Mouse (Mus musculus) midbrain, embryonic 15.5 days (tissue): ENCODE measurements around the gene Pole3. TPM values are rescaled to one million over a fixed set of nuclear protein-coding genes. Genes with fewer than 3 reads are reported as not detected.

ENCODE experiments used
- ATAC-seq: fragments of 200-750 bp; cut with Nextera tagmentation; replicated peaks from 2 replicates; pipeline ENCODE4 v1.8.0; 2017; ENCODE audit warnings: moderate TSS enrichment
- H3K27ac ChIP-seq: fragments of 300-500 bp; sonication (generic); 2 replicates; pipeline ENCODE4 v1.5.1; 2015; ENCODE audit warnings: mild to moderate bottlenecking, inconsistent platforms
- H3K27me3 ChIP-seq: fragments of 300-500 bp; sonication (generic); replicated peaks from 2 replicates; pipeline ENCODE4 v1.6.1; 2015; ENCODE audit warnings: inconsistent platforms
- H3K36me3 ChIP-seq: fragments of 300-500 bp; sonication (generic); replicated peaks from 2 replicates; pipeline ENCODE4 v1.6.1; 2015; ENCODE audit warnings: inconsistent platforms
- H3K4me1 ChIP-seq: fragments of 300-500 bp; sonication (generic); 2 replicates; pipeline ENCODE4 v1.6.1; 2015; ENCODE audit warnings: inconsistent platforms
- H3K4me2 ChIP-seq: fragments of 300-500 bp; sonication (generic); 2 replicates; pipeline ENCODE4 v1.6.1; 2015; ENCODE audit warnings: inconsistent platforms, mild to moderate bottlenecking, moderate library complexity
- H3K4me3 ChIP-seq: fragments of 300-500 bp; sonication (generic); 2 replicates; pipeline ENCODE4 v1.5.1; 2015; ENCODE audit warnings: mild to moderate bottlenecking, inconsistent platforms
- H3K9ac ChIP-seq: fragments of 300-500 bp; sonication (generic); 2 replicates; pipeline ENCODE4 v1.6.1; 2015; ENCODE audit warnings: mild to moderate bottlenecking, inconsistent platforms
- H3K9me3 ChIP-seq: fragments of 300-500 bp; sonication (generic); 2 replicates; pipeline ENCODE4 v1.6.1; 2016; ENCODE audit warnings: inconsistent platforms
- WGBS: fragments of 180-500 bp; shearing (Covaris S2); methylation state at CpG from one replicate; pipeline ENCODE4 v1.1.7; 2015; ENCODE audit warnings: mixed read lengths; 5-methylcytosine and 5-hydroxymethylcytosine counted together
- polyA plus RNA-seq: library from polyadenylated mRNA; unstranded; fragments of >200 nt; fragmentation: Nextera tagmentation; extraction: Ambion mirVana; gene quantifications from 2 replicates; pipeline ENCODE4 v1.2.1, GENCODE M21; 2015

Gene Pole3
- polyA plus RNA-seq, 1 experiment from 2014 or later, result 58.9 TPM

GRCm38 (mm10) chr4:62517046-62517445 lies 7.8 kb downstream of the Pole3 start:
- Histone ChIP-seq H3K4me1 (peaks cover 22% of the 10 kb centered on the region), H3K9me3 (no peaks in the 10 kb centered on the region), H3K4me2 (no peak overlapping the region), H3K36me3 (peaks cover 15% of the 10 kb centered on the region; the same call in 1 of the 2 replicates), H3K4me3 (no peak overlapping the region), H3K27ac (no peak overlapping the region), H3K9ac (no peak overlapping the region), H3K27me3 (no peaks in the 10 kb centered on the region)
- no peak for ATAC-seq
- WGBS, result 93% methylated on average over 8 of the region's 8 CpGs

- no peak overlapping the region for H3K9ac ChIP-seq
- H3K9me3 ChIP-seq, result no peaks in the 10 kb centered on the region
- H3K4me2 ChIP-seq, result no peak overlapping the region
- no peak overlapping the region for H3K4me3 ChIP-seq
- H3K27ac ChIP-seq, result no peak overlapping the region
- ATAC-seq, result no peak
- H3K4me1 ChIP-seq, result peaks cover 22% of the 10 kb centered on the region
- peaks cover 19% of the 10 kb centered on the region for H3K36me3 ChIP-seq
- 97% methylated on average over 1 of the region's 1 CpGs for WGBS
- no peaks in the 10 kb centered on the region for H3K27me3 ChIP-seq
Observed at GRCm38 (mm10) chr4:62516579-62516978, 8.3 kb downstream of the Pole3 start.

GRCm38 (mm10) chr4:62516079-62516478 lies 8.8 kb downstream of the Pole3 start:
- H3K4me2 ChIP-seq, result no peak overlapping the region
- 40% methylated on average over 2 of the region's 2 CpGs for WGBS
- no peaks in the 10 kb centered on the region for H3K27me3 ChIP-seq
- peaks cover 24% of the 10 kb centered on the region for H3K36me3 ChIP-seq
- peaks cover 22% of the 10 kb centered on the region for H3K4me1 ChIP-seq
- no peak overlapping the region for H3K9ac ChIP-seq
- no peaks in the 10 kb centered on the region for H3K9me3 ChIP-seq
- H3K4me3 ChIP-seq, result no peak overlapping the region
- no peak for ATAC-seq
- no peak overlapping the region for H3K27ac ChIP-seq

- 82% methylated on average over 3 of the region's 3 CpGs for WGBS
- H3K27ac ChIP-seq, result no peak overlapping the region
- peaks cover 29% of the 10 kb centered on the region for H3K36me3 ChIP-seq
- no peak for ATAC-seq
- no peaks in the 10 kb centered on the region for H3K9me3 ChIP-seq
- H3K4me1 ChIP-seq, result peaks cover 18% of the 10 kb centered on the region
- no peak overlapping the region for H3K9ac ChIP-seq
- H3K4me2 ChIP-seq, result no peak overlapping the region
- no peak overlapping the region for H3K4me3 ChIP-seq
- no peaks in the 10 kb centered on the region for H3K27me3 ChIP-seq
Observed at GRCm38 (mm10) chr4:62515490-62515889, 9.4 kb downstream of the Pole3 start.

GRCm38 (mm10) chr4:62514995-62515394 lies 9.9 kb downstream of the Pole3 start:
- H3K9ac ChIP-seq, result no peak overlapping the region
- H3K9me3 ChIP-seq, result no peaks in the 10 kb centered on the region
- H3K36me3 ChIP-seq, result peaks cover 33% of the 10 kb centered on the region
- no peaks in the 10 kb centered on the region for H3K27me3 ChIP-seq
- no peak overlapping the region for H3K4me3 ChIP-seq
- no peak overlapping the region for H3K4me2 ChIP-seq
- no peak overlapping the region for H3K27ac ChIP-seq
- H3K4me1 ChIP-seq, result peaks cover 13% of the 10 kb centered on the region
- WGBS, result 91% methylated on average over 7 of the region's 7 CpGs
- no peak for ATAC-seq

GRCm38 (mm10) chr4:62513998-62514506 lies 10.8 kb downstream of the Pole3 start:
- Histone ChIP-seq H3K9ac (no peak overlapping the region), H3K4me1 (peaks cover 11% of the 10 kb centered on the region), H3K27ac (no peak overlapping the region), H3K27me3 (no peaks in the 10 kb centered on the region), H3K36me3 (peaks cover 43% of the 10 kb centered on the region), H3K9me3 (no peaks in the 10 kb centered on the region), H3K4me3 (no peak overlapping the region), H3K4me2 (no peak overlapping the region)
- 52% methylated on average over 11 of the region's 11 CpGs for WGBS
- no peak for ATAC-seq

GRCm38 (mm10) chr4:62509946-62510345 lies 14.9 kb downstream of the Pole3 start:
- H3K36me3 ChIP-seq, result peaks cover 56% of the 10 kb centered on the region
- no peak overlapping the region for H3K4me3 ChIP-seq
- H3K9ac ChIP-seq, result no peak overlapping the region
- no peaks in the 10 kb centered on the region for H3K27me3 ChIP-seq
- no peak overlapping the region for H3K4me2 ChIP-seq
- 92% methylated on average over 11 of the region's 11 CpGs for WGBS
- no peak for ATAC-seq
- H3K9me3 ChIP-seq, result no peaks in the 10 kb centered on the region
- H3K4me1 ChIP-seq, result no peaks in the 10 kb centered on the region
- H3K27ac ChIP-seq, result no peak overlapping the region

- no peak for ATAC-seq
- Histone ChIP-seq H3K4me1 (no peaks in the 10 kb centered on the region), H3K4me3 (no peak overlapping the region), H3K27ac (no peak overlapping the region), H3K9ac (no peak overlapping the region), H3K27me3 (no peaks in the 10 kb centered on the region), H3K36me3 (peaks cover 56% of the 10 kb centered on the region), H3K9me3 (no peaks in the 10 kb centered on the region), H3K4me2 (no peak overlapping the region)
- 93% methylated on average over 5 of the region's 5 CpGs for WGBS
Observed at GRCm38 (mm10) chr4:62508839-62509238, 16.0 kb downstream of the Pole3 start.

GRCm38 (mm10) chr4:62506798-62507197 lies 18.1 kb downstream of the Pole3 start:
- H3K4me2 ChIP-seq, result no peak overlapping the region
- WGBS, result 80% methylated on average over 2 of the region's 2 CpGs

GRCm38 (mm10) chr4:62505991-62506390 lies 18.9 kb downstream of the Pole3 start:
- no peaks in the 10 kb centered on the region for H3K27me3 ChIP-seq
- ATAC-seq, result no peak

More at GRCm38 (mm10) chr4:62506798-62507197, 18.1 kb downstream of the Pole3 start:
- H3K9me3 ChIP-seq, result no peaks in the 10 kb centered on the region
- no peak overlapping the region for H3K9ac ChIP-seq
- no peak for ATAC-seq
- peaks cover 39% of the 10 kb centered on the region for H3K36me3 ChIP-seq
- 0 out of 2 replicates have a peak, but pooled peaks cover 2% of the 10 kb centered on the region for H3K4me1 ChIP-seq
- no peak overlapping the region for H3K4me3 ChIP-seq
- no peaks in the 10 kb centered on the region for H3K27me3 ChIP-seq
- H3K27ac ChIP-seq, result no peak overlapping the region

GRCm38 (mm10) chr4:62503374-62503970 lies 21.4 kb downstream of the Pole3 start, which contains the start of gene Hdhd3:
Gene Hdhd3, minus strand, starts transcription at chr4:62503467.
- Histone ChIP-seq H3K9ac (peak within 1 kb of the TSS; percentile 81), H3K9me3 (no peaks in the 10 kb centered on the region), H3K36me3 (peaks cover 15% of the 10 kb centered on the region; the same call in 1 of the 2 replicates), H3K4me2 (peak within 1 kb of the TSS; percentile 85), H3K27ac (peak within 1 kb of the TSS; percentile 69), H3K4me3 (peak within 1 kb of the TSS; percentile 72), H3K4me1 (peaks cover 10% of the 10 kb centered on the region), H3K27me3 (no peaks in the 10 kb centered on the region)
- WGBS, result 80% methylated on average over 3 of the region's 3 CpGs
- ATAC-seq, result no peak

More at GRCm38 (mm10) chr4:62505991-62506390, 18.9 kb downstream of the Pole3 start:
- Histone ChIP-seq H3K4me1 (peaks cover 7% of the 10 kb centered on the region), H3K9ac (no peak overlapping the region), H3K36me3 (peaks cover 31% of the 10 kb centered on the region), H3K9me3 (no peaks in the 10 kb centered on the region), H3K27ac (no peak overlapping the region), H3K4me2 (no peak overlapping the region), H3K4me3 (no peak overlapping the region)
- WGBS, result 86% methylated on average over 3 of the region's 3 CpGs

GRCm38 (mm10) chr4:62502969-62503368 lies 21.9 kb downstream of the Pole3 start:
- no peak overlapping the region for H3K27ac ChIP-seq
- 82% methylated on average over 7 of the region's 7 CpGs for WGBS

More at GRCm38 (mm10) chr4:62502969-62503368, 21.9 kb downstream of the Pole3 start:
- ATAC-seq, result no peak
- Histone ChIP-seq H3K4me1 (peaks cover 10% of the 10 kb centered on the region), H3K36me3 (peaks cover 14% of the 10 kb centered on the region; the same call in 1 of the 2 replicates), H3K4me2 (no peak overlapping the region), H3K4me3 (no peak overlapping the region), H3K27me3 (no peaks in the 10 kb centered on the region), H3K9ac (no peak overlapping the region), H3K9me3 (no peaks in the 10 kb centered on the region)
